Mouse (Mus musculus): Measurements from ENCODE around the gene Knl1. TPM values are rescaled to one million over a fixed set of nuclear protein-coding genes. Genes with fewer than 3 reads are reported as not detected.

Gene Knl1
- total RNA-seq (2023) = 1 to 10 TPM; 3.2 to 3.4 TPM

DNA sequence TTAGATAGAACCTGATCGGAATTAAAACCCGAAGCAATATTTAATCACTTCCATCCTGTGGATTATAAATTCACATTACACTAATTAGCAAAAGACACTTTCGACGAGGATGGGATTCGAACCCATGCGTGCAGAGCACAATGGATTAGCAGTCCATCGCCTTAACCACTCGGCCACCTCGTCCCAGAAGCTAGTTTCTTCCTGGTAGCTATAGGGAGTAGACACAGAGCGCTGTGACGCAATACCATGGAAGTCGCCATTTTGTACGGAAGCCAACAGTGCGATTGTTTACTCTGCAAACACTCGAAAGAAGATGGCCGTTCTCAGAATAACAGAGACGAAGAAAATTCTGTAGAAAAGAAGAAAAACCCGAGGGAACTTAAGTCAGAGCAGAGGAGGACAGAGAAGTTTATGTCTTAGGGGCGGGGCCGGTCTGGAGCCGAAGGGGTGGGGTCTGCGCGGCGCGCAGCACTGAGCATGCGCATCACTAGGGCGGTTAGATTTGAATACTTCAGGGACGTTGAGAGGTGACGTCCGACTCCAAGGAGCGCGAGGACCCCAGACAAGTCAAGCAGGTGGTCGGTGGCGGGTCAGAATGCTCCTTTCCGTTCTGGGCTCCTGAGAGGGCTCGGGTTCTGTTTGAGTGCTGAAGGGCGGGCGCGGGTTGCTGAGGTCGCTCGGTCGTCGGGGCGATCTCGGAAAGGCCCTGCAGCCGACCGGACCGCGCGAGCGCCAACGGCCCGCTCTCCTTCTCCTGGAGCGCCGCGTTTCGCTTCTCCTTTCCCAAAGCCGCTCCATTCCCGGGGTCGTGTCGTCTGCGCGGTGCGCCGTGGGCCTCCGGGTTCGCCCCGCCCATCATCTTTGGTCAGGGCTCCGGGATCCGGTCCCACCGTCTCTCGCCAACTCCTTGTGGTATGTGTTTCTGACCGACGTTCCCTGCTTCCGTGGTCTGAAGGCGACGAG lies at the start of gene Knl1:
TSS of gene Knl1 (plus strand) at position 471 of the 963 bp plus-strand sequence.

DNA sequence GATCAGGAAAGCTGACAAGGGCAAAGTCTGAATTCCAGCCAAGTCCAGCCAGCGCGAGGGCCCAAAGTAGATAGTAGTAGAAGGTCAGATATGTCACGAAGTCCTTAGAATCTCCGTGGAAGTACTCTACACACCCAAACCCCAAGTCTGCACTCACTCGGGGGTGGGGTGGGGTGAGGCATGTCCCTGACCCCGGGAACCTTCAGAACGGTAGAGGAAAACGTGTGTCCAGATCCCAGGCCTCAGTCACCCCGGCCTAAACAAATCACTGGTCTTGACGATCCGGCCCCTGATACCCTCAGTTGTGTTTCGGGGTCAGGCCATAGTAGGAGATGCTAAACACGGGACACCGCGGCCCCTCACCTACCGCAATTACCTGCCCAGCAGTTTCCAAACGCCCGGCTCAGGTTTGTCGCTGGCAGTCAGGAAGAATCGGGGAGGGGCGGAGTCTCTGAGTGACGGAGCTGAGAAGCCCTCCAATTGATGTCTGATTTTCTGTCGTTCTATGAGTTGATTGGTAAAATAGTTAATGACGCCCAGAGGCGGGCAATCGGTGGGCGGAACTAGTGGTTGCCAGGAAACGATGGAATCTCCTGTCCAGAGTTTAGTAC lies 17.9 kb upstream of the Knl1 start, which contains the start of gene Ccdc32:
TSS of gene Ccdc32 (minus strand) at position 453 of the 611 bp plus-strand sequence.

DNA sequence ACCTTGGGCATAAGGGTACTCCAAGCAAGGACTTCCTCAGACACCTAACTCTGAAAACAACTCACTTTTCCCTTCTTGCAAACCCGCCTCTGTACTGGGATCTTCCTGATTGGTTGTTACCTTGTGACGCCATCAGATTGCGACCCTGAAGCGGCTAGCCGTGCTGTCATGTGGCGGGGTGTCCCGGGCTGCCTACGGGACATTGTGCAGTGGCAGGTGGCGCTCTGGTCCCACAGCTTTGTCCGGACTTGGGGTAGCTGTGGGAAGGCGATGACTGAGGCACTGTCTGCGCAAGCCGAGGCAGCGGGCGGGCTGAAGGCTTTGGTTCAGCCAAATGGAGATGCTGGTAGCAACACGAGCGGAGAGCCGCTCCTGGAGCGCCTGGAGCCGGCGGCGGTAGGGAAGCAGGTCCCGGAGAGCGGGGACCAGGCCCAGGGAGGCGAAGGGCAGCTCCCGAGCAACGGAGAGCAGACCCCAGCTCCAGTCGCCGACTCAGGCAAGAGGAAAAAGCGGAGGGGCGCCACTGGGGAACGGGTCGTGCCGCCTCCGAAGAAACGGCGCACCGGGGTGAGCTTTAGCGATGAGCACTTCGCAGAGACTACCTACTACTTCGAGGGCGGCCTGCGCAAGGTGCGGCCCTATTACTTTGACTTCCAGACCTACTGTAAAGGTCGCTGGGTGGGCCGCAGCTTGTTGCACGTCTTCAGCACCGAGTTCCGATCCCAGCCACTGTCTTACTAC lies 12.1 kb upstream of the Knl1 start, which contains the start of gene Rpusd2:
TSS of gene Rpusd2 (plus strand) at position 135 of the 741 bp plus-strand sequence.

DNA sequence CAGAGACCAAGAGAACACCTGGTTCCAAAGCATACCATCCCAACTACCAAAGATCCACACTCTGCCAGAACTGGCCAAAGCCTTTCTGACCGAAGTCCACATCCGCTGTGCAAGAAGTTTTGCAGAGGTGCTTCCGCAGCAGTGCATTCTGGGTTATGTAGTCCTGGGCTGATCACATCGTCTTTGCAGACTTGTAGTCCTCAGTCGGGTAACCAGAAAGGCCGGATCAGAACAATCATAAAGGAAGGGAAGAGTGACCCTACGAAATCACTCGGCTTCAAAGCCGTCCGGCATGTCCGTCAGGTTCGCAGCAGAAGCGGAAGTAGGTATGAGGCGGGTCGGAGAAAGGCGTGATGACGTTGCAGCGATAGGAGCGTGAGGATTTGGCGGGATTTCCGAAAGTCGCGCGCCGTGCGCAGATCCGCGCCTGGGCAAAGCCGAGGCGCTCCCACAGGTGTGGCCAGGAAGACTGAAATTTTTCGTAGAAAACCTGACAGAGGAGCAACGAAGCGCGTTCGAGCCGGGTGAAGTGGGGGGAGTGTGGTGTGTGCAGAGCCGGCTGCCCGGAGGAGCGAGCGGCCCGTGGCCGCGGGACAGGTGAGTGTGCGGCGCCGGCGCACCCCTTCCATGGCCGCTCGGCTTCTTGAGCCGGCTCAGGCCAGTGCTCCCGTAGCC lies 65.7 kb downstream of the Knl1 start, which contains the start of gene Rad51:
TSS of gene Rad51 (plus strand) at position 356 of the 675 bp plus-strand sequence.

Other genes with a start within 250 kb of the Knl1 start
- gene Knstrn, start 233.1 kb upstream of the Knl1 start, total RNA-seq (2023) = 10 to 100 TPM in 1 of 2 experiments, 1 to 10 TPM in 1; 7.4 to 10.0 TPM
- 10 to 100 TPM; 84.9 to 99.0 TPM for gene Ivd, start 185.2 kb upstream of the Knl1 start, total RNA-seq (2023)
- 10 to 100 TPM; 58.6 to 62.4 TPM for gene Bahd1, start 146.7 kb upstream of the Knl1 start, total RNA-seq (2023)
- 1 to 10 TPM; 4.6 to 7.1 TPM for gene Chst14, start 120.6 kb upstream of the Knl1 start, total RNA-seq (2023)
- gene Ccdc32, start 17.7 kb upstream of the Knl1 start, total RNA-seq (2023) = 10 to 100 TPM; 12.0 to 12.5 TPM
- gene Rpusd2, start 12.3 kb upstream of the Knl1 start, total RNA-seq (2023) = 10 to 100 TPM; 14.2 to 17.3 TPM
- gene Rad51, start 65.7 kb downstream of the Knl1 start, total RNA-seq (2023) = 1 to 10 TPM; 2.6 to 3.2 TPM
- 10 to 100 TPM; 27.2 to 35.9 TPM for gene Rmdn3, start 109.9 kb downstream of the Knl1 start, total RNA-seq (2023)
- not detected for gene Gchfr, start 120.7 kb downstream of the Knl1 start, total RNA-seq (2023)
- gene Gm14137, start 127.4 kb downstream of the Knl1 start, total RNA-seq (2023) = 1 to 10 TPM; 2.9 to 6.8 TPM
- gene Zfyve19, start 161.5 kb downstream of the Knl1 start, total RNA-seq (2023) = 10 to 100 TPM; 36.2 to 47.6 TPM
- gene Dnajc17, start 161.7 kb downstream of the Knl1 start, total RNA-seq (2023) = 10 to 100 TPM; 15.0 to 20.1 TPM
- gene Ppp1r14d, start 182.8 kb downstream of the Knl1 start, total RNA-seq (2023) = not detected
- gene Spint1, start 190.2 kb downstream of the Knl1 start, total RNA-seq (2023) = 1 to 10 TPM in 1 of 2 experiments, under 1 TPM in 1; 0.29 to 1.3 TPM
- under 1 TPM; 0.44 to 0.84 TPM for gene Rhov, start 224.2 kb downstream of the Knl1 start, total RNA-seq (2023)
- 10 to 100 TPM; 78.7 to 86.0 TPM for gene Vps18, start 241.6 kb downstream of the Knl1 start, total RNA-seq (2023)